Mouse (Mus musculus): ENCODE results near the gene Aff2. TPM values are rescaled to one million over a fixed set of nuclear protein-coding genes. Genes with fewer than 3 reads are reported as not detected.

Aff2 gene
- polyA plus RNA-seq (2016; fragmentation: Nextera tagmentation; extraction: Ambion mirVana): 17.0 and 17.3 TPM in 2 replicates

- H3K9me3 ChIP-seq: no peaks in the 10 kb centered on the region
- ATAC-seq (ENCODE audit: low FRiP score): peak; percentile 94
- H3K9ac ChIP-seq: peak within 1 kb of the TSS; percentile 70
- H3K36me3 ChIP-seq (replicated peaks): no peaks in the 10 kb centered on the region
- 12% methylated on average over 45 of the region's 79 CpGs for WGBS
- H3K4me1 ChIP-seq: peaks cover 9% of the 10 kb centered on the region; the same call in 1 of the 2 replicates
- no peaks in the 10 kb centered on the region for H3K27me3 ChIP-seq
- peak within 1 kb of the TSS; percentile 74 for H3K27ac ChIP-seq
- H3K4me3 ChIP-seq (replicated peaks): peak within 1 kb of the TSS; percentile 63
- peak within 1 kb of the TSS; percentile 60 for H3K4me2 ChIP-seq
These were observed at the start of gene Aff2 for GRCm38 (mm10) chrX:69360238-69361054. Gene Aff2, plus strand, starts transcription at chrX:69360294.

- Histone ChIP-seq H3K27me3 (no peaks in the 10 kb centered on the region), H3K27ac (no peak overlapping the region), H3K9me3 (no peaks in the 10 kb centered on the region), H3K36me3 (replicated peaks) (no peaks in the 10 kb centered on the region), H3K4me1 (no peaks in the 10 kb centered on the region), H3K4me2 (no peak overlapping the region), H3K9ac (no peak overlapping the region), H3K4me3 (replicated peaks) (no peak overlapping the region)
- ATAC-seq (ENCODE audit: low FRiP score): no peak
These were observed 22.8 kb upstream of the Aff2 start for GRCm38 (mm10) chrX:69337296-69337695.

GRCm38 (mm10) chrX:69355621-69356020 is 4.5 kb upstream of the Aff2 start:
- no peak overlapping the region for H3K9ac ChIP-seq
- no peaks in the 10 kb centered on the region for H3K4me1 ChIP-seq
- 86% methylated on average over 2 of the region's 2 CpGs for WGBS
- no peaks in the 10 kb centered on the region for H3K9me3 ChIP-seq
- H3K4me3 ChIP-seq (replicated peaks): no peak overlapping the region
- no peaks in the 10 kb centered on the region for H3K27me3 ChIP-seq
- no peak overlapping the region for H3K27ac ChIP-seq
- no peak overlapping the region for H3K4me2 ChIP-seq
- no peaks in the 10 kb centered on the region for H3K36me3 ChIP-seq (replicated peaks)
- ATAC-seq (ENCODE audit: low FRiP score): no peak

GRCm38 (mm10) chrX:69359360-69359759 is 734 bp upstream of the Aff2 start:
- H3K4me2 ChIP-seq: peak overlapping the region; percentile 60
- H3K4me3 ChIP-seq (replicated peaks): no peak overlapping the region; the same call in 1 of the 2 replicates
- ATAC-seq (ENCODE audit: low FRiP score): no peak; the same call in 1 of the 2 replicates
- H3K4me1 ChIP-seq: peaks cover 9% of the 10 kb centered on the region; the same call in 1 of the 2 replicates
- no peak overlapping the region for H3K27ac ChIP-seq
- WGBS: 35% methylated on average over 5 of the region's 5 CpGs
- H3K9me3 ChIP-seq: no peaks in the 10 kb centered on the region
- H3K9ac ChIP-seq: no peak overlapping the region
- no peaks in the 10 kb centered on the region for H3K36me3 ChIP-seq (replicated peaks)
- no peaks in the 10 kb centered on the region for H3K27me3 ChIP-seq

- Histone ChIP-seq H3K4me1 (peaks cover 9% of the 10 kb centered on the region; the same call in 1 of the 2 replicates), H3K4me2 (peak overlapping the region; percentile 60), H3K9ac (peak overlapping the region; percentile 70), H3K36me3 (replicated peaks) (no peaks in the 10 kb centered on the region), H3K27me3 (no peaks in the 10 kb centered on the region), H3K27ac (no peak overlapping the region), H3K9me3 (no peaks in the 10 kb centered on the region), H3K4me3 (replicated peaks) (peak overlapping the region; percentile 63)
- WGBS: 27% methylated on average over 4 of the region's 4 CpGs
- ATAC-seq (ENCODE audit: low FRiP score): no peak
These were observed 233 bp upstream of the Aff2 start for GRCm38 (mm10) chrX:69359885-69360237.

GRCm38 (mm10) chrX:69361055-69361558 is 1.0 kb downstream of the Aff2 start:
- Histone ChIP-seq H3K27ac (no peak overlapping the region), H3K9ac (peak overlapping the region; percentile 70)
- 27% methylated on average over 10 of the region's 10 CpGs for WGBS

GRCm38 (mm10) chrX:69364198-69364597 is 4.1 kb downstream of the Aff2 start:
- peak overlapping the region; percentile 4; the same call in 1 of the 2 replicates for H3K4me2 ChIP-seq
- ATAC-seq (ENCODE audit: low FRiP score): no peak
- 0% methylated on average over 2 of the region's 2 CpGs for WGBS

More at GRCm38 (mm10) chrX:69361055-69361558, 1.0 kb downstream of the Aff2 start:
- Histone ChIP-seq H3K9me3 (no peaks in the 10 kb centered on the region), H3K4me3 (replicated peaks) (peak overlapping the region; percentile 63), H3K4me2 (peak overlapping the region; percentile 60), H3K27me3 (no peaks in the 10 kb centered on the region), H3K4me1 (peaks cover 9% of the 10 kb centered on the region; the same call in 1 of the 2 replicates), H3K36me3 (replicated peaks) (no peaks in the 10 kb centered on the region)
- ATAC-seq (ENCODE audit: low FRiP score): no peak; the same call in 1 of the 2 replicates

GRCm38 (mm10) chrX:69373341-69373740 is 13.2 kb downstream of the Aff2 start:
- Histone ChIP-seq H3K27ac (no peak overlapping the region), H3K4me2 (no peak overlapping the region)
- 80% methylated on average over 2 of the region's 2 CpGs for WGBS

More at GRCm38 (mm10) chrX:69364198-69364597, 4.1 kb downstream of the Aff2 start:
- Histone ChIP-seq H3K27ac (no peak overlapping the region), H3K9ac (no peak overlapping the region), H3K4me3 (replicated peaks) (no peak overlapping the region), H3K36me3 (replicated peaks) (no peaks in the 10 kb centered on the region), H3K27me3 (no peaks in the 10 kb centered on the region), H3K4me1 (peaks cover 9% of the 10 kb centered on the region; the same call in 1 of the 2 replicates), H3K9me3 (no peaks in the 10 kb centered on the region)

GRCm38 (mm10) chrX:69389738-69390137 is 29.6 kb downstream of the Aff2 start:
- Histone ChIP-seq H3K4me3 (replicated peaks) (no peak overlapping the region), H3K9ac (no peak overlapping the region), H3K27ac (no peak overlapping the region), H3K27me3 (no peaks in the 10 kb centered on the region), H3K4me1 (no peaks in the 10 kb centered on the region), H3K36me3 (replicated peaks) (no peaks in the 10 kb centered on the region), H3K4me2 (no peak overlapping the region), H3K9me3 (no peaks in the 10 kb centered on the region)
- ATAC-seq (ENCODE audit: low FRiP score): no peak
- 50% methylated on average over 1 of the region's 1 CpGs for WGBS

More at GRCm38 (mm10) chrX:69373341-69373740, 13.2 kb downstream of the Aff2 start:
- Histone ChIP-seq H3K36me3 (replicated peaks) (no peaks in the 10 kb centered on the region), H3K4me1 (no peaks in the 10 kb centered on the region), H3K27me3 (no peaks in the 10 kb centered on the region), H3K4me3 (replicated peaks) (no peak overlapping the region), H3K9me3 (no peaks in the 10 kb centered on the region), H3K9ac (no peak overlapping the region)
- no peak for ATAC-seq (ENCODE audit: low FRiP score)

GRCm38 (mm10) chrX:69415043-69415442 is 54.9 kb downstream of the Aff2 start:
- Histone ChIP-seq H3K4me3 (replicated peaks) (no peak overlapping the region), H3K4me2 (no peak overlapping the region), H3K36me3 (replicated peaks) (no peaks in the 10 kb centered on the region), H3K27me3 (no peaks in the 10 kb centered on the region), H3K9ac (no peak overlapping the region), H3K4me1 (no peaks in the 10 kb centered on the region), H3K9me3 (no peaks in the 10 kb centered on the region), H3K27ac (no peak overlapping the region)
- no peak for ATAC-seq (ENCODE audit: low FRiP score)
- WGBS: 57% methylated on average over 1 of the region's 1 CpGs

- ATAC-seq (ENCODE audit: low FRiP score): no peak
- no peaks in the 10 kb centered on the region for H3K36me3 ChIP-seq (replicated peaks)
- no peak overlapping the region for H3K4me3 ChIP-seq (replicated peaks)
- no peaks in the 10 kb centered on the region for H3K27me3 ChIP-seq
- no peak overlapping the region for H3K27ac ChIP-seq
- H3K4me2 ChIP-seq: no peak overlapping the region
- H3K9me3 ChIP-seq: no peaks in the 10 kb centered on the region
- WGBS: 56% methylated on average over 3 of the region's 3 CpGs
- H3K9ac ChIP-seq: no peak overlapping the region
- H3K4me1 ChIP-seq: no peaks in the 10 kb centered on the region
These were observed 78.3 kb downstream of the Aff2 start for GRCm38 (mm10) chrX:69438422-69438821.

- ATAC-seq (ENCODE audit: low FRiP score): no peak
- Histone ChIP-seq H3K4me3 (replicated peaks) (no peak overlapping the region), H3K4me2 (no peak overlapping the region), H3K4me1 (no peaks in the 10 kb centered on the region), H3K36me3 (replicated peaks) (no peaks in the 10 kb centered on the region), H3K27me3 (no peaks in the 10 kb centered on the region), H3K9ac (no peak overlapping the region), H3K27ac (no peak overlapping the region), H3K9me3 (no peaks in the 10 kb centered on the region)
These were observed 81.8 kb downstream of the Aff2 start for GRCm38 (mm10) chrX:69441937-69442336.

Measured in forebrain, embryonic 12.5 days (tissue).